Mouse (Mus musculus) hindbrain, embryonic 16.5 days (tissue): ENCODE measurements around the gene Smg6. TPM values are rescaled to one million over a fixed set of nuclear protein-coding genes. Genes with fewer than 3 reads are reported as not detected.

Source experiments
- ATAC-seq: fragments of 200-750 bp; cut with Nextera tagmentation; 2 replicates; pipeline ENCODE4 v1.8.0; 2017; ENCODE audit warnings: moderate TSS enrichment, moderate library complexity
- H3K27ac ChIP-seq: fragments of 300-500 bp; sonication (generic); 2 replicates; pipeline ENCODE4 v1.5.1; 2014; ENCODE audit warnings: low read depth, mild to moderate bottlenecking, control low read depth, low read length, moderate library complexity
- H3K27me3 ChIP-seq: fragments of 300-500 bp; sonication (generic); replicated peaks from 2 replicates; pipeline ENCODE4 v1.6.1; 2014; ENCODE audit warnings: low read length; ENCODE audit not compliant: control insufficient read depth, insufficient read depth
- H3K36me3 ChIP-seq: fragments of 300-500 bp; sonication (generic); 2 replicates; pipeline ENCODE4 v1.6.1; 2014; ENCODE audit warnings: mild to moderate bottlenecking, low read length, moderate library complexity, mixed read lengths; ENCODE audit not compliant: control insufficient read depth, insufficient read depth
- H3K4me1 ChIP-seq: fragments of 300-500 bp; sonication (generic); 2 replicates; pipeline ENCODE4 v1.6.1; 2014; ENCODE audit warnings: low read depth, low read length; ENCODE audit not compliant: control insufficient read depth, insufficient read depth
- H3K4me2 ChIP-seq: fragments of 300-500 bp; sonication (generic); 2 replicates; pipeline ENCODE4 v1.6.1; 2014; ENCODE audit warnings: mild to moderate bottlenecking, low read length, control low read depth, moderate library complexity
- H3K4me3 ChIP-seq: fragments of 300-500 bp; sonication (generic); 2 replicates; pipeline ENCODE4 v1.5.1; 2014; ENCODE audit warnings: mild to moderate bottlenecking, low read length, control low read depth, moderate library complexity
- H3K9ac ChIP-seq: fragments of 300-500 bp; sonication (generic); 2 replicates; pipeline ENCODE4 v1.6.1; 2014; ENCODE audit warnings: low read depth, mild to moderate bottlenecking, control low read depth, low read length, moderate library complexity
- H3K9me3 ChIP-seq: fragments of 300-500 bp; sonication (generic); 2 replicates; pipeline ENCODE4 v1.6.1; 2014; ENCODE audit warnings: mild to moderate bottlenecking, low read length, moderate library complexity; ENCODE audit not compliant: control insufficient read depth
- WGBS: fragments of 180-500 bp; shearing (Covaris S2); extraction: QIAGEN DNeasy Blood & Tissue Kit; methylation state at CpG from one replicate; pipeline ENCODE4 v1.1.7; 2014; 5-methylcytosine and 5-hydroxymethylcytosine counted together
- polyA plus RNA-seq: library from polyadenylated mRNA; unstranded; fragments of >200 nt; fragmentation: Nextera tagmentation; extraction: Ambion mirVana; gene quantifications from 2 replicates; pipeline ENCODE4 v1.2.1, GENCODE M21; 2015

The Smg6 gene
- polyA plus RNA-seq, 1 experiment from 2014 or later = 11.6 TPM

- WGBS = 88% methylated on average over 3 of the region's 3 CpGs
- no peak for ATAC-seq
Measured at GRCm38 (mm10) chr11:75119841-75120240, 194.2 kb downstream of the Smg6 start.

GRCm38 (mm10) chr11:75121348-75121747, 195.7 kb downstream of the Smg6 start:
- 74% methylated on average over 1 of the region's 1 CpGs for WGBS
- ATAC-seq = no peak
- H3K4me3 ChIP-seq = no peak overlapping the region

More at GRCm38 (mm10) chr11:75119841-75120240, 194.2 kb downstream of the Smg6 start:
- Histone ChIP-seq H3K27me3 (no peaks in the 10 kb centered on the region), H3K9me3 (no peaks in the 10 kb centered on the region), H3K4me2 (no peak overlapping the region), H3K27ac (no peak overlapping the region), H3K4me3 (no peak overlapping the region), H3K4me1 (no peaks in the 10 kb centered on the region), H3K36me3 (no peaks in the 10 kb centered on the region), H3K9ac (no peak overlapping the region)

GRCm38 (mm10) chr11:75124406-75124805, 198.8 kb downstream of the Smg6 start:
- 95% methylated on average over 2 of the region's 2 CpGs for WGBS
- Histone ChIP-seq H3K27ac (no peak overlapping the region), H3K4me3 (no peak overlapping the region), H3K27me3 (no peaks in the 10 kb centered on the region), H3K9me3 (no peaks in the 10 kb centered on the region), H3K36me3 (no peaks in the 10 kb centered on the region), H3K9ac (no peak overlapping the region), H3K4me2 (no peak overlapping the region), H3K4me1 (no peaks in the 10 kb centered on the region)
- ATAC-seq = no peak

More at GRCm38 (mm10) chr11:75121348-75121747, 195.7 kb downstream of the Smg6 start:
- Histone ChIP-seq H3K4me1 (no peaks in the 10 kb centered on the region), H3K9ac (no peak overlapping the region), H3K4me2 (no peak overlapping the region), H3K27ac (no peak overlapping the region), H3K27me3 (no peaks in the 10 kb centered on the region), H3K36me3 (no peaks in the 10 kb centered on the region), H3K9me3 (no peaks in the 10 kb centered on the region)

- Histone ChIP-seq H3K9me3 (no peaks in the 10 kb centered on the region), H3K36me3 (no peaks in the 10 kb centered on the region), H3K4me3 (no peak overlapping the region), H3K9ac (no peak overlapping the region), H3K27ac (no peak overlapping the region), H3K27me3 (no peaks in the 10 kb centered on the region), H3K4me1 (no peaks in the 10 kb centered on the region), H3K4me2 (no peak overlapping the region)
- ATAC-seq = no peak
- WGBS = 98% methylated on average over 3 of the region's 3 CpGs
Measured at GRCm38 (mm10) chr11:75126384-75126783, 200.8 kb downstream of the Smg6 start.

GRCm38 (mm10) chr11:75129481-75129880, 203.9 kb downstream of the Smg6 start:
- no peaks in the 10 kb centered on the region for H3K36me3 ChIP-seq
- H3K9ac ChIP-seq = no peak overlapping the region
- no peaks in the 10 kb centered on the region for H3K27me3 ChIP-seq
- no peak overlapping the region for H3K4me2 ChIP-seq
- H3K27ac ChIP-seq = no peak overlapping the region
- peaks cover 20% of the 10 kb centered on the region for H3K4me1 ChIP-seq
- no peak for ATAC-seq
- 98% methylated on average over 6 of the region's 6 CpGs for WGBS
- H3K9me3 ChIP-seq = no peaks in the 10 kb centered on the region
- no peak overlapping the region for H3K4me3 ChIP-seq

GRCm38 (mm10) chr11:75131300-75131699, 205.7 kb downstream of the Smg6 start:
- no peaks in the 10 kb centered on the region for H3K36me3 ChIP-seq
- no peaks in the 10 kb centered on the region for H3K9me3 ChIP-seq
- H3K4me1 ChIP-seq = peaks cover 29% of the 10 kb centered on the region
- no peak overlapping the region for H3K9ac ChIP-seq
- H3K4me2 ChIP-seq = no peak overlapping the region
- no peak overlapping the region for H3K4me3 ChIP-seq
- H3K27me3 ChIP-seq = no peaks in the 10 kb centered on the region
- no peak for ATAC-seq
- no peak overlapping the region for H3K27ac ChIP-seq
- 85% methylated on average over 4 of the region's 4 CpGs for WGBS

- Histone ChIP-seq H3K27ac (no peak overlapping the region), H3K4me1 (peaks cover 29% of the 10 kb centered on the region)
- peak; percentile 84 for ATAC-seq
Measured at GRCm38 (mm10) chr11:75132278-75132677, 206.7 kb downstream of the Smg6 start.

GRCm38 (mm10) chr11:75133391-75133790, 207.8 kb downstream of the Smg6 start:
- Histone ChIP-seq H3K4me2 (no peak overlapping the region), H3K27ac (peak overlapping the region; percentile 51; the same call in 1 of the 2 replicates), H3K9me3 (no peaks in the 10 kb centered on the region), H3K27me3 (no peaks in the 10 kb centered on the region), H3K36me3 (no peaks in the 10 kb centered on the region), H3K9ac (no peak overlapping the region), H3K4me1 (peaks cover 29% of the 10 kb centered on the region), H3K4me3 (no peak overlapping the region)
- 84% methylated on average over 5 of the region's 5 CpGs for WGBS
- ATAC-seq = no peak

More at GRCm38 (mm10) chr11:75132278-75132677, 206.7 kb downstream of the Smg6 start:
- no peak overlapping the region for H3K4me2 ChIP-seq
- H3K27me3 ChIP-seq = no peaks in the 10 kb centered on the region
- 48% methylated on average over 5 of the region's 5 CpGs for WGBS
- no peaks in the 10 kb centered on the region for H3K36me3 ChIP-seq
- H3K9ac ChIP-seq = no peak overlapping the region
- H3K9me3 ChIP-seq = no peaks in the 10 kb centered on the region
- no peak overlapping the region for H3K4me3 ChIP-seq

GRCm38 (mm10) chr11:75133951-75134350, 208.3 kb downstream of the Smg6 start:
- H3K4me3 ChIP-seq = no peak overlapping the region
- 0% methylated on average over 2 of the region's 2 CpGs for WGBS
- H3K4me1 ChIP-seq = peaks cover 31% of the 10 kb centered on the region
- no peak overlapping the region for H3K4me2 ChIP-seq
- no peaks in the 10 kb centered on the region for H3K9me3 ChIP-seq
- no peaks in the 10 kb centered on the region for H3K27me3 ChIP-seq
- no peaks in the 10 kb centered on the region for H3K36me3 ChIP-seq
- peak overlapping the region; percentile 51; the same call in 1 of the 2 replicates for H3K27ac ChIP-seq
- ATAC-seq = peak; percentile 69
- no peak overlapping the region for H3K9ac ChIP-seq
